Mouse (Mus musculus) hematopoietic stem cell, adult 5-6 weeks (primary cell): ENCODE data around the gene Tmprss6. TPM values are rescaled to one million over a fixed set of nuclear protein-coding genes. Genes with fewer than 3 reads are reported as not detected.

Experiments used
- ATAC-seq, 2 experiments: fragments of 125-278 bp in 1 of 2; replicated peaks in 1 of 2; 2 replicates each; pipeline ENCODE4 v1.8.0; 2016 to 2017; ENCODE audit warnings: inconsistent platforms in 2 of 2, mild to moderate bottlenecking in 2 of 2, moderate number of reproducible peaks in 2 of 2, low read depth in 1 of 2, moderate TSS enrichment in 1 of 2; ENCODE audit not compliant: low FRiP score in 2 of 2, poor library complexity in 2 of 2, severe bottlenecking in 2 of 2, insufficient read depth in 1 of 2, low TSS enrichment in 1 of 2
- total RNA-seq: library from RNA; stranded (forward); fragments of 172-1452, 232-1000 nt; gene quantifications from 2 replicates; pipeline ENCODE4 v1.2.3, GENCODE M21; 2017

Tmprss6 gene
- total RNA-seq, 1 experiment from 2014 or later, result not detected

- no peak for ATAC-seq
Measured at GRCm38 (mm10) chr15:78489906-78490305, 21.5 kb upstream of the Tmprss6 start.

- ATAC-seq, result no peak
Measured at GRCm38 (mm10) chr15:78489248-78489647, 20.8 kb upstream of the Tmprss6 start.

GRCm38 (mm10) chr15:78487066-78487465 lies 18.6 kb upstream of the Tmprss6 start:
- no peak for ATAC-seq

- ATAC-seq, result no peak
Measured at GRCm38 (mm10) chr15:78486564-78486963, 18.1 kb upstream of the Tmprss6 start.

- no peak for ATAC-seq
Measured at GRCm38 (mm10) chr15:78483311-78483710, 14.9 kb upstream of the Tmprss6 start.

GRCm38 (mm10) chr15:78482518-78482917 lies 14.1 kb upstream of the Tmprss6 start:
- ATAC-seq, result no peak

GRCm38 (mm10) chr15:78481448-78482000 lies 13.1 kb upstream of the Tmprss6 start:
- peak in 1 of 2 experiments; percentile 65; a peak in 1 of 4 replicates for ATAC-seq

- ATAC-seq, result no peak; a peak in 1 of 4 replicates
Measured at GRCm38 (mm10) chr15:78480991-78481390, 12.6 kb upstream of the Tmprss6 start.

GRCm38 (mm10) chr15:78480111-78480510 lies 11.7 kb upstream of the Tmprss6 start:
- ATAC-seq, result no peak

- ATAC-seq, result no peak
Measured at GRCm38 (mm10) chr15:78479470-78479869, 11.0 kb upstream of the Tmprss6 start.

- ATAC-seq, result no peak
Measured at GRCm38 (mm10) chr15:78478073-78478472, 9.6 kb upstream of the Tmprss6 start.

- ATAC-seq, result no peak
Measured at GRCm38 (mm10) chr15:78476878-78477277, 8.4 kb upstream of the Tmprss6 start.

GRCm38 (mm10) chr15:78475604-78476031 lies 7.2 kb upstream of the Tmprss6 start:
- ATAC-seq, result peak; percentile 47 to 50; a peak in 3 of 4 replicates

- no peak for ATAC-seq
Measured at GRCm38 (mm10) chr15:78473442-78473841, 5.0 kb upstream of the Tmprss6 start.

GRCm38 (mm10) chr15:78471902-78472301 lies 3.5 kb upstream of the Tmprss6 start:
- no peak for ATAC-seq

GRCm38 (mm10) chr15:78470495-78471276 lies 2.3 kb upstream of the Tmprss6 start:
- no peak for ATAC-seq

GRCm38 (mm10) chr15:78467570-78467969 lies 864 bp downstream of the Tmprss6 start:
- no peak for ATAC-seq

GRCm38 (mm10) chr15:78466809-78467208 lies 1.6 kb downstream of the Tmprss6 start:
- ATAC-seq, result no peak

GRCm38 (mm10) chr15:78462981-78463380 lies 5.5 kb downstream of the Tmprss6 start:
- peak in 1 of 2 experiments; percentile 66; a peak in 3 of 4 replicates for ATAC-seq
